Mouse (Mus musculus) C2C12 (cell line): Measurements from ENCODE around the gene Spata18.

ENCODE experiments used
- CTCF ChIP-seq: IDR thresholded peaks from one replicate; pipeline ENCODE4 v1.5.1; 2011; ENCODE audit not compliant: control insufficient read depth, insufficient read depth, insufficient read length
- MYOD1 ChIP-seq: IDR thresholded peaks from one replicate; pipeline ENCODE4 v1.6.1; 2011; ENCODE audit warnings: low read depth; ENCODE audit not compliant: control insufficient read depth, insufficient read length
- USF1 ChIP-seq: IDR thresholded peaks from one replicate; pipeline ENCODE4 v1.6.1; 2011; ENCODE audit warnings: low read depth, mild to moderate bottlenecking, control low read depth, moderate library complexity

GRCm38 (mm10) chr5:73690146-73690545, 39.0 kb downstream of the Spata18 start:
- no peak for TF ChIP-seq USF1
- no peak for TF ChIP-seq CTCF
- no peak for TF ChIP-seq MYOD1
